Mouse (Mus musculus) naive thymus-derived CD4-positive, alpha-beta T cell, adult 2 months (primary cell): Measurements from ENCODE around the gene Wnt10a.
A peak's percentile ranks its signal among the peaks of the same experiment; 100 is the strongest.

Source experiments
- DNase-seq: peaks from one replicate; pipeline ENCODE4 v3.0.0-alpha.2; 2011; ENCODE audit warnings: low read depth

Gene Wnt10a

GRCm38 (mm10) chr1:74791249-74791648, at the start of gene Wnt10a:
Wnt10a (plus strand) TSS chr1:74791516.
- peak; percentile 31 for DNase-seq

- no peak for DNase-seq
Measured at GRCm38 (mm10) chr1:74747335-74747734, 44.0 kb upstream of the Wnt10a start.

GRCm38 (mm10) chr1:74748643-74749271, 42.6 kb upstream of the Wnt10a start, which contains the start of gene Prkag3:
Prkag3 (minus strand) TSS chr1:74749221.
- DNase-seq: peak; percentile 21

- no peak for DNase-seq
Measured at GRCm38 (mm10) chr1:74749301-74749700, 42.0 kb upstream of the Wnt10a start.

- no peak for DNase-seq
Measured at GRCm38 (mm10) chr1:74750683-74751082, 40.6 kb upstream of the Wnt10a start.

- no peak for DNase-seq
Measured at GRCm38 (mm10) chr1:74752150-74752549, 39.2 kb upstream of the Wnt10a start.

- no peak for DNase-seq
Measured at GRCm38 (mm10) chr1:74752833-74753232, 38.5 kb upstream of the Wnt10a start.

GRCm38 (mm10) chr1:74753266-74753974, 37.9 kb upstream of the Wnt10a start:
- no peak for DNase-seq

- no peak for DNase-seq
Measured at GRCm38 (mm10) chr1:74754175-74754785, 37.0 kb upstream of the Wnt10a start.

GRCm38 (mm10) chr1:74759773-74760172, 31.5 kb upstream of the Wnt10a start:
- DNase-seq: no peak

- peak; percentile 64 for DNase-seq
Measured at GRCm38 (mm10) chr1:74763081-74763480, 28.2 kb upstream of the Wnt10a start.

GRCm38 (mm10) chr1:74770727-74771466, 20.4 kb upstream of the Wnt10a start:
- DNase-seq: no peak

GRCm38 (mm10) chr1:74771467-74771844, 19.9 kb upstream of the Wnt10a start:
- DNase-seq: no peak

GRCm38 (mm10) chr1:74771845-74771930, 19.6 kb upstream of the Wnt10a start, which contains the start of gene Wnt6:
Wnt6 (plus strand) TSS chr1:74771892.
- no peak for DNase-seq

GRCm38 (mm10) chr1:74771931-74772620, 19.2 kb upstream of the Wnt10a start:
- no peak for DNase-seq

GRCm38 (mm10) chr1:74773136-74773535, 18.2 kb upstream of the Wnt10a start:
- DNase-seq: peak; percentile 28

GRCm38 (mm10) chr1:74774062-74774461, 17.3 kb upstream of the Wnt10a start:
- DNase-seq: no peak

- DNase-seq: no peak
Measured at GRCm38 (mm10) chr1:74775816-74776215, 15.5 kb upstream of the Wnt10a start.

- DNase-seq: no peak
Measured at GRCm38 (mm10) chr1:74778934-74779486, 12.3 kb upstream of the Wnt10a start.

- no peak for DNase-seq
Measured at GRCm38 (mm10) chr1:74782045-74782444, 9.3 kb upstream of the Wnt10a start.

- DNase-seq: no peak
Measured at GRCm38 (mm10) chr1:74783554-74783953, 7.8 kb upstream of the Wnt10a start.
